Mouse (Mus musculus): Measurements from ENCODE around the gene Zfp513. TPM values are rescaled to one million over a fixed set of nuclear protein-coding genes. Genes with fewer than 3 reads are reported as not detected.

Gene Zfp513
- polyA plus RNA-seq, 1 experiment from 2014 or later = 11.0 TPM

Other genes with a start within 250 kb of the Zfp513 start
- 118 and 124 TPM in 2 replicates for gene Preb, start 241.9 kb downstream of the Zfp513 start, polyA plus RNA-seq (2016; fragmentation: Nextera tagmentation; extraction: Ambion mirVana)
- 0.11 and 0.17 TPM in 2 replicates for gene Tcf23, start 233.6 kb downstream of the Zfp513 start, polyA plus RNA-seq (2016; fragmentation: Nextera tagmentation; extraction: Ambion mirVana)
- 79.7 and 87.6 TPM in 2 replicates for gene Atraid, start 154.0 kb downstream of the Zfp513 start, polyA plus RNA-seq (2016; fragmentation: Nextera tagmentation; extraction: Ambion mirVana)
- gene Slc5a6, start 153.4 kb downstream of the Zfp513 start, polyA plus RNA-seq (2016; fragmentation: Nextera tagmentation; extraction: Ambion mirVana) = 9.9 and 11.3 TPM in 2 replicates
- 42.7 and 50.9 TPM in 2 replicates for gene Cad, start 147.5 kb downstream of the Zfp513 start, polyA plus RNA-seq (2016; fragmentation: Nextera tagmentation; extraction: Ambion mirVana)
- not detected in 2 replicates for gene Dnajc5g, start 96.0 kb downstream of the Zfp513 start, polyA plus RNA-seq (2016; fragmentation: Nextera tagmentation; extraction: Ambion mirVana)
- gene Slc30a3, start 94.1 kb downstream of the Zfp513 start, polyA plus RNA-seq (2016; fragmentation: Nextera tagmentation; extraction: Ambion mirVana) = 0.62 and 0.67 TPM in 2 replicates
- gene Trim54, start 85.6 kb downstream of the Zfp513 start, polyA plus RNA-seq (2016; fragmentation: Nextera tagmentation; extraction: Ambion mirVana) = 17.0 and 23.8 TPM in 2 replicates
- not detected in 2 replicates for gene Ucn, start 63.5 kb downstream of the Zfp513 start, polyA plus RNA-seq (2016; fragmentation: Nextera tagmentation; extraction: Ambion mirVana)
- 77.3 and 87.3 TPM in 2 replicates for gene Mpv17, start 48.1 kb downstream of the Zfp513 start, polyA plus RNA-seq (2016; fragmentation: Nextera tagmentation; extraction: Ambion mirVana)
- gene Gm29609, start 22.4 kb downstream of the Zfp513 start, polyA plus RNA-seq (2016; fragmentation: Nextera tagmentation; extraction: Ambion mirVana) = 0.77 and 1.00 TPM in 2 replicates
- 67.1 and 81.9 TPM in 2 replicates for gene Gtf3c2, start 22.2 kb downstream of the Zfp513 start, polyA plus RNA-seq (2016; fragmentation: Nextera tagmentation; extraction: Ambion mirVana)
- 133 TPM in 2 replicates for gene Snx17, start 9.1 kb downstream of the Zfp513 start, polyA plus RNA-seq (2016; fragmentation: Nextera tagmentation; extraction: Ambion mirVana)
- 73.4 and 77.6 TPM in 2 replicates for gene Eif2b4, start 8.9 kb downstream of the Zfp513 start, polyA plus RNA-seq (2016; fragmentation: Nextera tagmentation; extraction: Ambion mirVana)
- gene Ppm1g, start 18.4 kb upstream of the Zfp513 start, polyA plus RNA-seq (2016; fragmentation: Nextera tagmentation; extraction: Ambion mirVana) = 148 and 151 TPM in 2 replicates
- 149 and 153 TPM in 2 replicates for gene Nrbp1, start 38.6 kb upstream of the Zfp513 start, polyA plus RNA-seq (2016; fragmentation: Nextera tagmentation; extraction: Ambion mirVana)
- 0.28 TPM in 1 of 2 replicates, not detected in the other for gene Gm9970, start 38.9 kb upstream of the Zfp513 start, polyA plus RNA-seq (2016; fragmentation: Nextera tagmentation; extraction: Ambion mirVana)
- 10.2 and 13.1 TPM in 2 replicates for gene Krtcap3, start 49.4 kb upstream of the Zfp513 start, polyA plus RNA-seq (2016; fragmentation: Nextera tagmentation; extraction: Ambion mirVana)
- 28.6 and 31.1 TPM in 2 replicates for gene Ift172, start 88.8 kb upstream of the Zfp513 start, polyA plus RNA-seq (2016; fragmentation: Nextera tagmentation; extraction: Ambion mirVana)
- gene Fndc4, start 93.8 kb upstream of the Zfp513 start, polyA plus RNA-seq (2016; fragmentation: Nextera tagmentation; extraction: Ambion mirVana) = 30.2 and 51.9 TPM in 2 replicates
- gene Gckr, start 95.1 kb upstream of the Zfp513 start, polyA plus RNA-seq (2016; fragmentation: Nextera tagmentation; extraction: Ambion mirVana) = 0.15 and 0.63 TPM in 2 replicates